Mouse (Mus musculus) C2C12 (cell line): ENCODE data around the gene Csrnp2.

Experiments used
- CEBPB ChIP-seq: IDR thresholded peaks from one replicate; pipeline ENCODE4 v1.6.1; 2011; ENCODE audit warnings: low read depth, mild to moderate bottlenecking, control low read depth, moderate library complexity
- CTCF ChIP-seq: IDR thresholded peaks from one replicate; pipeline ENCODE4 v1.5.1; 2011; ENCODE audit not compliant: control insufficient read depth, insufficient read depth, insufficient read length
- FOSL1 ChIP-seq: IDR thresholded peaks from one replicate; pipeline ENCODE4 v1.8.0; 2011; ENCODE audit warnings: mild to moderate bottlenecking, low read length; ENCODE audit not compliant: poor library complexity, insufficient read depth, severe bottlenecking
- MAX ChIP-seq: IDR thresholded peaks from one replicate; pipeline ENCODE4 v1.6.1; 2011; ENCODE audit warnings: mild to moderate bottlenecking, control low read depth

DNA sequence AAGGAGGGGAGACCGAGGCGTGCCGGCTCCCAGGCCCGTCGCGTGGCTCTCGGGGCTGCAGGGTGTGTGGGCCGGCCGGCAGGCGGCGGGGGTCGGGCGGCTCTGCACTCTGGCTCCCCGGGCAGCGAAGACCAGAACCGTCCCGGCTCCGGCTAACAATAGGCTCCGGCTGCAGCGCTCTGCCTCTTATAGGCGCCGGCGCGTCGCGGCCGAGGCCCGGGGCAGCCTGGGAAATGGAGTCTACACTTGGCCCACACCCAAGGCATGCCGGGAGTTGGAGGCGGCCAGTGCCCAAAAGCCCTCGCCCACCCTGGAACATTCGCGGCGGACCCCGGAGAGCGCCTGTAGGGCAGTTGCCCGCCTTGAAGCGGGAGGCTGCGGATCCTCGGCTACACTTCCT lies at the start of gene Csrnp2:
- TF ChIP-seq CTCF (peak; percentile 2), CEBPB (no peak), MAX (peak; percentile 52), FOSL1 (no peak)
